Mouse (Mus musculus): Measurements from ENCODE around the gene Plaur.
"Not testable (repeated sequence)": the region's sequence is repeated elsewhere in the genome, so short reads cannot be mapped to it uniquely, and the experiment has no call there.

Plaur gene

DNA sequence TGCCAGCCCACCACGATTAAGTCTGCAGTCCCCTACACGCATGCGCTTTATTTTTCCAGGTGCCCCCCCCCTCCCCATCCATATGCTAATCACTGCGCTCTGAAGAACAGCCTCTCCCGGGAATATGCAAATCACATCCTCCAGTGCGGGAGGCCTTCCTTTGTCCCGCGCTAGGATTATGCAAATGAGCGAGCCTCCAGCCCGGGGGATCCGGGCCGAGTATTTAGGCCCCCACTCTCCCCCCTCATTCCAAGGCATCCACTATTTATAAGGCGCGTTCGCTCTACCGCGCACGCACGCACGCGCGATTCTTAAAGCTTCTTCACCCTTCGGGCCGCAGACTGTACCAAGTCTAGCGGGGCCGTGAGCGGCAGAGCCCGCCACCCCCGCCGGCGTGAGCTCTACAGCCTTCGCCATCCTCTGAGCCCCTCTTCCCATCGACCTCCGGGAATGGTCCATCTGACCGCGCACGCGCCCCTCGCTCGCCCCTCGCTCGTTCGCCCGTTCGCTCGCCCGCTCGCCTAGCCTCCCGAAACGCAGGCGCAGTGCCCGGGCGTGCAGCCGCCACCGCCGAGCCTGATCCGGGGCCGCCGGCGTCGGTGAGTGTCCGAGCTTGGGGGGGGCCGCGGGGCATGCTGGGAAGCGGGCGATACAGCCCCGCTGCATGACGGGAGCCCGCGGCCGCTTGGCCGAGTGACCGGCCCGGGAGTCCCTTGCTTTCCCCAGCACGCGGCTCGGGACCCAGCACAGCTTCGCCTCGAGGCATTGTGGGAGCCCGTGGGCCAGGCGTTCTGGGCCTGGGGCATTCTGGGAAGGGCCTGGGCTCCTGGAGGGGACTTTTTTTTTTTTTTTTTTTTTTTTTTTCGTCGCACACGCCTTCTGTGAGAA, 44.8 kb downstream of the Plaur start, which contains the start of gene Zfp428:
TSS of gene Zfp428 (plus strand) at position 169 of the 888 bp plus-strand sequence.
- DNase-seq (ENCODE audit: low spot score in 2 of 2): peak; percentile 69 to 72

DNA sequence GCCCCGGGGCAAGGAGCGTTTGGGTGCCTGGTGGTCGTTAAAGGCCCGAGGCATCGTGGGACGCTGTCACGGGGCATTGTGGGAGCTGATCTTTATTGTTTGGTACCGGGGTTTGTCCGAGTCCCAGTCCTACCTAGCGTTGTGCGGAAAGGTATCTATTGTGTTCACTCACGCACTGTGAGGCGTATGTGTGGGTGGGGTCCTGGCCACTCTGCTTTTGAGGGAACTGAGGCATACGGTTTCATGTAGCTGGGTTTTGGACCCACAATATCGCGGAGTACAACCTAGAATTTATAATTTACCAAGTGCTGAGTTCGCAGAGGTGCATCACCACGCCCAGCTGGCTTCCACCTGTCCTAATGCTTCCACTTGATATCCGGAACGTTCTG, 45.4 kb downstream of the Plaur start:
- no peak for DNase-seq (ENCODE audit: low spot score in 2 of 2)

DNA sequence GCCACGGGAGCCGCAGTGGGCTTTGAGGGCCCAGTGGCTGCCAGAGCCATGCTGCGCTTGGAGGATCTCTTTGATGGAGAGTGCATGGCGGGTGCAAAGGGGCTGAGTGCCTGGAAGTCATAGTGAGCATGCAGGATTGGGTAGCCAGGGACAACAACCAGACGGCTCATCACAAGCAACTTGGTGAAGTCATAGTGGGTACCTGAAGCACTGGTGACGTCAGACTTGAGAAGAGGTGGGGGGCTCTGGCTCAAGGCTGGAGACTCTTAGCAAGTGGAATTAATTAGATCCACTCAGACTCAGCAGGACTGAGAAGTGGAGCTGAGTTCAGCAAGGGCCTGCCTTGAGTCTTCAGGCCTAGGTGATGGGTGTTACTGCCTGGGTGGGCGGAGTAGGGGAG, 50.1 kb downstream of the Plaur start, which contains the start of gene AC161166.1:
TSS of gene AC161166.1 (minus strand) at position 101 of the 400 bp plus-strand sequence.
- no peak for DNase-seq (ENCODE audit: low spot score in 2 of 2)

DNA sequence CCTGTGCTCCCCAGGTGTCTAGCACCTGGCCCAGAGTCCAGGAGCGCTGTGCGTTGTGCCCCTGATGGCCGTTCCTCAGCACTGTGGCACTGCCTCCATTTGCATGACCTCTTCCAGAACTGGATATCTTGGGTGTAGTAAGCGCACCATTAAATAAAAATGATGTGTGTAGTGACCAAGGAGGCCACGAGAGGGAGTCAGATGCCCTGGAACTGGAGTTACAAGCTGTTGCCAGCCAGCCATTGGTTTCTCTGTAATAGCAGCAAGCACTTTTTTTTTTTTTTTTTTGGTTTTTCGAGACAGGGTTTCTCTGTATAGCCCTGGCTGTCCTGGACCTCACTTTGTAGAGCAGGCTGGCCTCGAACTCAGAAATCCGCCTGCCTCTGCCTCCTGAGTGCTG, 54.0 kb downstream of the Plaur start:
- DNase-seq (ENCODE audit: low spot score in 2 of 2): not testable (repeated sequence)

DNA sequence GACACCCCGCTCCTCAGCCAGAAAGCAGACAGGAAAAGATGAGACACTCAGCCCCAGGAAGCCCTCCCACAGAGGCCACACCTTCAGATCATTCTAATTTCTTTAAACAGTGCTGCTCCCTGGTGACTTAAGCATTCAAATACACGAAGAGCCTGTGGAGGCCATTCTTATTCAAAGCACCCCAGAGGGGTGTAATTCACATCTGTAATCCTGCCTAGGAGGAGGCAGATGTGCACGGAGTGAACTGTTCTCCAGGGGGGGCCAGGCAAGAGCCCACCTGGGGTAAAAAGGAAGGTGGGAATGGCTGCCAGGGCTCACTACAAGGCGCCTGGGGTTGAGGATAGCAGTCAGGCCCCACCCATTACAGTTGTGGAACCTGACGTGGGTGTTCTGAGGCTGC, 54.8 kb downstream of the Plaur start:
- no peak for DNase-seq (ENCODE audit: low spot score in 2 of 2)

DNA sequence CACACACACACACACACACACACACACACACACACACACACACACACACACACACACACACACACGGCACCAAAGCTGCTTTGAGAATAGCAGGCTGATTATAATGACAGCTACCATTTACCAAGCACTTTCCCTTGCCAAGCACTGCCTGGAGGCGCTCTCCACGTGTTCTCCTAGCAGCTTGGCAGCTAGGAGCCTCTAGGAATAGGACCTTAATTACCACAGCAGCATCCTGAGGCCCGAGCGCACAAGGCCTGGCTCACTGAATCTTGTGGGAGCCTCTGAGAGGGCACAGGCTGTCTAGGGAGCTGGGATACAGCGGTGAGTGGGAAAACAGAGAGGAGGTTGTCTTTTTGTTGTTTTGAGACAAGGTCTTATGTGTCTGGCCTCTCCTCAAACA, 55.4 kb downstream of the Plaur start:
- no peak for DNase-seq (ENCODE audit: low spot score in 2 of 2)

DNA sequence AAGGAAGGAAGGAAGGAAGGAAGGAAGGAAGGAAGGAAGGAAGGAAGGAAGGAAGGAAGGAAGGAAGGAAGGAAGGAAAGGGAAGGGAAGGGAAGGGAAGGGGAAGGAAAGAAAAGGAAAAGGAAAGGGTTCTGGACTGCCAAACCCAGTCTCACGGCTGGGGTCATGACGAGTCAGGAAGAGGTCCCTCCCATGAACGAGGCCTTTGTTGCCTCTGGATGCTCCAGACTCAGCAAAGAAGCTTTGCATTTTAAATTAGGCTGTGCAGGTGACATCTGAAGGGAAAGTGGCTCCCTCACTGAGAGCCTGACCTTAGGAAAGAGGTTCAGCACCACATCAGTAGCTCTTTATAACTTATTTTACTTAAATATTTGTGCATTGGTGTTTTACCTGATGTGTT, 56.8 kb downstream of the Plaur start:
- no peak for DNase-seq (ENCODE audit: low spot score in 2 of 2)

DNA sequence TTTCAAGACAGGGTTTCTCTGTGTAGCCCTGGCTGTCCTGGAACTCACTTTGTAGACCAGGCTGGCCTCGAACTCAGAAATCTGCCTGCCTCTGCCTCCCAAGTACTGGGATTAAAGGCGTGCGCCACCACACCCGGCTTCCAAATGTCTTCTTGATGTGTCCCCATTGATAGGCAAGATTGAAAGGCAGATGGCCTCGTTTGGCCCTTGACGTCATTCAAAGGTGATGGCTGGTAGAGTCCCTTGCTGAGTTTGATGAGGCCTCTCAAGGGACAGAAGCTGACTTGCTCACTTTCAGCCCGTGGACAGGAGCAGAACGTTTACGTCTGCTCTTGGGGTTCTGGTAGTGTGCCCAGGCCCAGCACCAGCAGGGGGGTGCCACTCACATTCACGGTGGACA, 57.8 kb downstream of the Plaur start:
- not testable (repeated sequence) for DNase-seq (ENCODE audit: low spot score in 2 of 2)

DNA sequence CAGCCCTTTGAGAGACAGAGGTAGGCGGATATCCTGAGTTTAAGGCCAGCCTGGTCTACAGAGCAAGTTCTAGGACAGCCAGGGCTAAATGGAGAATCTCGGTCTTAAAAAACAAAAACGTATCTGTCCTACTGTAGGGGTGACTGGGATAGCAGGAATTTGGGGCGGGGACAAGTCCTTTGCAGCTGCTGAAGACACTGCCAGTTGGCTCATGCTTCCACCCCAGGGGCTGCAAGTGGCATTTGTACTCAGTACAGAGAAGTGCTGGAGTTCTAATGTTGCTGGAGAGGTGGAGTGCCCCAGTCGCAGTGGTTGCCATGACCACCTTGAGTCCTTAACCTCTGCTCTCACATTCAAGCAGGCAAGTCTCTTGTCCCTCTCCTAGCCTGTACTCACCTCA, 60.5 kb downstream of the Plaur start:
- no peak for DNase-seq (ENCODE audit: low spot score in 2 of 2)

DNA sequence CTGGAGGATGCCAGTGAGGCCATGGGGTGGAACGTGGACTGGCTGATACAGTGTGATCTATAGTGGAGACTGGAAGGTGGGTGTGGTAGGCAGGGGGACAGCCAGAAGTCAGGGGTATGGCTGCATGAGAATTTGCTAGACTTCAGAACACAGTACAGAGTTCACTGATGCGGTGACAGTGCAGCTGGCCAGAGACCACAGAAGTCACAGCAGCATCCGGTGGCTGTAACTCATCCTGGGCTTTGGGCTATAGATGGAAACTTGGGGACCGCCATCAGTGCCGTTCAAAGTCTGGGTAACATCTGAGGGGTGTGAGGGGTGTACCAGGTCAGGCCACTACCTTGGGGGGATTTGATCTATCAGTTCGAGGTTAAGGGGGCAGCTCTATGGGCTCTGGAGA, 61.4 kb downstream of the Plaur start:
- no peak for DNase-seq (ENCODE audit: low spot score in 2 of 2)

DNA sequence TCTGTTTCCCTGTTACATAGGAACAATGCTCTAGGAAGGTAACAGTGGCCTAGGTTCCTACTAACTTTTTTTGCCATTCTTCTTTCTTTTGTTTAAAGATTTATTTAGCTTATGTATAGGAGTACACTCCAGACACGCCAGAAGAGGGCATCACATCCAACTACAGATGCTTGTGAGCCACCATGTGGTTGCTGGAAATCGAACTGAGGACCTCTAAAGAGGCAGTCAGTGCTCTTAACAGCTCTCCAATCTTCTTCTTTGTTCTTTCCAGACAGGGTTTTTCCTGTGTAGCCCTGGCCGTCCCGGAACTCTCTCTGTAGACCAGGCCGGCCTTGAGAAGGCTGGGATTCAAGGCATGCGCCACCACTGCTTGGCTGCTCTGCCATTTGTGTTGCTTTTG, 62.7 kb downstream of the Plaur start:
- DNase-seq (ENCODE audit: low spot score in 2 of 2): no peak
